Mouse (Mus musculus) midbrain, embryonic 12.5 days (tissue): ENCODE measurements around the gene Prss36. TPM values are rescaled to one million over a fixed set of nuclear protein-coding genes. Genes with fewer than 3 reads are reported as not detected.
A peak's percentile ranks its signal among the peaks of the same experiment; 100 is the strongest.

Source experiments
- ATAC-seq: fragments of 200-750 bp; cut with Nextera tagmentation; 2 replicates; pipeline ENCODE4 v1.8.0; 2017; ENCODE audit warnings: low read depth, moderate TSS enrichment, moderate library complexity; ENCODE audit not compliant: low FRiP score
- H3K27ac ChIP-seq: fragments of 300-500 bp; sonication (generic); replicated peaks from 2 replicates; pipeline ENCODE4 v1.5.1; 2016; ENCODE audit warnings: mild to moderate bottlenecking
- H3K27me3 ChIP-seq: fragments of 300-500 bp; sonication (generic); 2 replicates; pipeline ENCODE4 v1.6.1; 2016; ENCODE audit warnings: mild to moderate bottlenecking
- H3K36me3 ChIP-seq: fragments of 300-500 bp; sonication (generic); 2 replicates; pipeline ENCODE4 v1.6.1; 2016
- H3K4me1 ChIP-seq: fragments of 300-500 bp; sonication (generic); 2 replicates; pipeline ENCODE4 v1.6.1; 2016
- H3K4me2 ChIP-seq: fragments of 300-500 bp; sonication (generic); replicated peaks from 2 replicates; pipeline ENCODE4 v1.6.1; 2016; ENCODE audit warnings: mild to moderate bottlenecking, moderate library complexity
- H3K4me3 ChIP-seq: fragments of 300-500 bp; sonication (generic); 2 replicates; pipeline ENCODE4 v1.5.1; 2016; ENCODE audit warnings: mild to moderate bottlenecking
- H3K9ac ChIP-seq: fragments of 300-500 bp; sonication (generic); replicated peaks from 2 replicates; pipeline ENCODE4 v1.6.1; 2016; ENCODE audit warnings: mild to moderate bottlenecking, moderate library complexity
- H3K9me3 ChIP-seq: fragments of 300-500 bp; sonication (generic); 2 replicates; pipeline ENCODE4 v1.6.1; 2016; ENCODE audit warnings: mild to moderate bottlenecking
- WGBS: fragments of 180-500 bp; shearing (Covaris S2); methylation state at CpG from one replicate; pipeline ENCODE4 v1.1.7; 2016; 5-methylcytosine and 5-hydroxymethylcytosine counted together
- polyA plus RNA-seq: library from polyadenylated mRNA; unstranded; fragments of >200 nt; fragmentation: Nextera tagmentation; extraction: Ambion mirVana; gene quantifications from 2 replicates; pipeline ENCODE4 v1.2.1, GENCODE M21; 2016

Gene Prss36
- polyA plus RNA-seq: 9.3 and 10.4 TPM in 2 replicates

DNA sequence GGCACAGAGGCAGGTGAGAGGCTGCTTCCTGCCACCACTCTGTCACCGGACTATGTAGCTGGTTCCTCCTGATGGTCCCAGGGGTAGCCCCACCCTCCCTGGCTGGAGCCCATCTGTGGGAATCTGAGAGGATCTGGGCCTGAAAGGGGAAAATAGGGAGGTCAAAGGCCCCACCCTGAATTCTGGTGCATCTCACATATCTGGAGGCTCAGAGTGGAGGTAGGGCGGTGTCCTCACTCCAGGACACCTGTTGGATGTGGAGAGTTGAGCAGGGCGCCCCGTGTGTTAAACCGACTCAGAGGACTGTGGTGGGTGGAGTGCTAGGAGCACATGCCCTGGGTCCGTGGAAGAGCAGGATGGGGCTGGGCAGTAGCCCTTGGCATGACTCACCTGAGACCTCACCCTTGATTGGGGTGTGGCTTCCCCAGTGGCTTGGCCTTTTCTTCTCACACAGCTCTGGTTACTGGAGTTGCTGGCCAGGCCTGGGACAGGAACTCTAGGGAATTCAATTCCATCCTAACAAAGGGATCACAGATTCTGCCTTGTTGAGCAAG, at the start of gene Prss36:
Prss36 (minus strand) TSS at position 256 of the 554 bp plus-strand sequence.
- Histone ChIP-seq H3K4me1 (no peaks in the 10 kb centered on the region), H3K27me3 (peaks cover 36% of the 10 kb centered on the region), H3K36me3 (no peaks in the 10 kb centered on the region), H3K4me3 (no peak within 1 kb of the TSS), H3K9ac (no peak within 1 kb of the TSS), H3K9me3 (no peaks in the 10 kb centered on the region), H3K4me2 (no peak within 1 kb of the TSS), H3K27ac (no peak within 1 kb of the TSS)
- 84% methylated on average over 6 of the region's 6 CpGs for WGBS
- ATAC-seq: no peak

DNA sequence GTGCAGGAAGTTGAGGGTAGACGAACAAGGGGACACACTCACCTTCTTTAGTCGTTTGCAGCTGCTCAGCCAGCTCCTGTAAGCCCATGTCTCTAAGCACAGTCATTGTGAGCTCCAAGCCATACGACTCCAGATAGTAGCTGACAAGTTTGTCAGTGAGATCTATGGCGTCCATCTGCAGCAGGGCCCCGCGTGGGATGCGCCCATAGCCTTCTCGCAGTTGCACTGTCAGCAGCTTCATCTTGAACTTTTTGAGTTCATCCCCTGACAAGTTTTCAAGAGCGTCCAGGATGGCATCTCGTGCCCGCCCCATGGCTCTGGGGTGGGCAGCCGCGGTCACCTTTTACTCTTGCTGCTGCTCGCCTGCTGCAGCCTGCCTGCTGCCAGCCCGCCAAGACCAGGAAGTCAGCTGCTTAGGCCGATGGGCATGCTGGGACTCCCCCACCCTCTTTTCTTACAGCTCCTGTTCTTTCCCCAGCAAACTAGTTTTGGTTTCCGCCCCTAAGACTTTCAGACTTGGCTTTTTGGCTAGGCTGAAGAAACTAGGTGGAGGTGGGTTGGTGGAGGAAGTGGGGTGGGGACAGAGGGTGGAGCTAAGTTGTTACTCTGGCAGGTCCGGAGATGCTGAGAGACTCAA, 46.9 kb upstream of the Prss36 start, which contains the start of gene Pycard:
Pycard (minus strand) TSS at position 527 of the 637 bp plus-strand sequence.
- H3K4me2 ChIP-seq: peak within 1 kb of the TSS; percentile 26; the same call in 1 of the 2 replicates
- no peak within 1 kb of the TSS for H3K4me3 ChIP-seq
- no peaks in the 10 kb centered on the region for H3K27me3 ChIP-seq
- ATAC-seq: no peak
- 0 out of 2 replicates have a peak within 1 kb of the TSS, but pooled peaks have one; percentile 25 for H3K27ac ChIP-seq
- H3K9me3 ChIP-seq: no peaks in the 10 kb centered on the region
- H3K9ac ChIP-seq: no peak within 1 kb of the TSS
- 18% methylated on average over 18 of the region's 18 CpGs for WGBS
- 0 out of 2 replicates have a peak, but pooled peaks cover 7% of the 10 kb centered on the region for H3K4me1 ChIP-seq
- peaks cover 23% of the 10 kb centered on the region for H3K36me3 ChIP-seq

DNA sequence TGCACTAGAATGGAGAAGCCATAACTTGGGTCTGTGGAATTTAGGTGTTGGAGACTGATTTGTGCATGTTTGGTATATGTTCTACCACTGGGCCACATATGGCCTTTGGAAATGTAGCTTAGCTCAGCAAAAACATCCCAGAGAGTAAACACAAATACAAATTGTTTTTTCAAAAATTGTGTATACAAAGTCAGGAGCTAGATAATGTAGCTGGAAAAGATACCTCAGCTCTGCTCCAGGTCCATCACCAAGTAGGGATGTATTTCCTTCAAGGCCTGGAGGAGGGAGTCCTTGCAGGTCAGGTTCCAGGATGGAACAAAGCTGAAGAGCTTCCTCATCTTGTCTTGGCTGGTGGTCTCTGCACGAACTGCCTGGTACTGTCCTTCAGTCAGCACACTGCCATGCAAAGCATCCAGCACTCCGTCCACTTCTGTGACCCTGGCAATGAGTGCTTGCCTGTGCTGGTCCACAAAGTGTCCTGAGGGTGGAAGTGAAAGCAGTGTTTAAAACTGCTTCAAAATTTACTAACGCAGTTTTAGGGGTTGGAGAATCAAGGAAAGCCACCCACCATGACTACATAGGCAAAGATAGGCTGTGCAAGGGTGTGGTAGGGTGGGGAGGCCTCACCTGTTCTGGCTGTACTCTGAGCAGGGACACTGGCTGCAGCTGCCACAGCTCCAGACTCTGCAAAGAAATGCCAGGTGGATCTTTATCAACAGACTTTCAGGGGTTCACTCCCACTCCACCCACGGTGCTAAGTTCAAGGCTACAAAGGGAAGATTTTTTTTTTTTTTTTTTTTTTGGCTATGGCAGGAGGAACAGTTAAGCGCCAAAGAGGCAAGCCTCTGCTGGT, 46.2 kb upstream of the Prss36 start:
- Histone ChIP-seq H3K27ac (no peak overlapping the region), H3K4me1 (0 out of 2 replicates have a peak, but pooled peaks cover 7% of the 10 kb centered on the region), H3K4me2 (no peak overlapping the region), H3K36me3 (peaks cover 30% of the 10 kb centered on the region), H3K9me3 (no peaks in the 10 kb centered on the region), H3K9ac (no peak overlapping the region), H3K4me3 (no peak overlapping the region), H3K27me3 (no peaks in the 10 kb centered on the region)
- 0 out of 2 replicates have a peak, but pooled peaks have one; percentile 9 for ATAC-seq
- 48% methylated on average over 5 of the region's 5 CpGs for WGBS

DNA sequence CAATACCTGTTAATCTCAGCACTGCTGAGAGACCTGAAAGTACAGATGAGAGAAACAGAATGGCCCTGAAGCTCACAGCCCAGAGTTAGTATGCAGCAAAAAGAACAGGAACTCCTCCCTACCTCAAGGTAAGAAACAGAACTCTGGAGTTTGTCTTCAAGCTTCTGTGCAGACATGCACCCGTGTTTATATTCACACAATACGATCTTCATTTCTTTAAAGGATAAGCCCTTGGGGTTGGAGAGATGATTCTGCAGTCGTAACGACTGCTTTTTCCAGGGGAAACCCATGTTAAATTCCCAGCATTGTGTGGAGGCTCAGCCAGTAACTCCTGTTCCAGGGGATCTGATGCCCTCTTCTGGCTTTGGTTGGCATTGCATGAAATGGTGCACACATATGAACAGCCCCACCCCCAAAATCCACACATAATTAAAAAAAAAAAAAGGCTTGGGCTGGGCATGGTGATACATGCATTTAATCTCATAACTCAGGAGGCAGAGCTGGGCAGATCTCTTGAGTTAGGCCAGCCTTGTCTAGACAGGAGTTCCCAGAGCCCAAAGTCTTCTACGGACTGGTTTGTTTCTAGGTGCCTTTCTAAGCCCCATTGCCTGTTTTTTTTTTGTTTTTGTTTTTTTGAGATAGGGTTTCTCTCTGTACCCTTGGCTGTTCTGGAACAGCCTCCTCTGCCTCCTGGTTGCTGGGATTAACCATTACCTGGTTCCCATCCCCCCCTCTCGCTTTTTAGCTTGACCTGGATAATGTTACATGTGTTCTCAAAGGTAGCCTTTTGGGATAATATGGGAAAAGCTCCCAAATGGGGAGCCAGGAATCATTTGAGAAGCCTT, 45.3 kb upstream of the Prss36 start:
- WGBS: 53% methylated on average over 6 of the region's 6 CpGs
- Histone ChIP-seq H3K9me3 (no peaks in the 10 kb centered on the region), H3K27ac (peak overlapping the region; percentile 35; the same call in 1 of the 2 replicates), H3K4me2 (no peak overlapping the region), H3K9ac (no peak overlapping the region), H3K4me3 (no peak overlapping the region), H3K4me1 (0 out of 2 replicates have a peak, but pooled peaks cover 7% of the 10 kb centered on the region), H3K36me3 (peaks cover 39% of the 10 kb centered on the region), H3K27me3 (no peaks in the 10 kb centered on the region)
- ATAC-seq: 0 out of 2 replicates have a peak, but pooled peaks have one; percentile 60

DNA sequence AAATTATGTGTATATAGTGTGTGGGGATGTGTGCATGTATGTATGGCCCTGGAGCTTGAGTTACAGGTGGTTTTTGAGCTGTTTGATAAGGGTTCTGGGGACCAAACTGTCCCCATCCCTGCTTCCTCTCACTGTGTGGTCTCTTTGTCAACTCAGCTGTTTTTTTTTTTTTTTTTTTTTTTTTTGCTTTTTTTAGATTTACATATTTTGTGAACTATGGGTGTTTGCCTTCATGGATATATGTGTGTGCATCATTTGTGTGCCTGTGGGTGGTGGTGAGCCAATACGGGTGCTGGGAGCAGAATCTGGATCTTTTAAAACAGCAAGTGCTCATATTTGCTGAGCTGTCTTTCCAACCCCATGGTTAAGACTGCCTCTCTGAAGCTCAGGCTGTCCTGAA, 42.4 kb upstream of the Prss36 start:
- Histone ChIP-seq H3K27me3 (no peaks in the 10 kb centered on the region), H3K4me2 (no peak overlapping the region), H3K4me1 (0 out of 2 replicates have a peak, but pooled peaks cover 7% of the 10 kb centered on the region), H3K4me3 (no peak overlapping the region), H3K9ac (no peak overlapping the region), H3K36me3 (peaks cover 65% of the 10 kb centered on the region), H3K9me3 (no peaks in the 10 kb centered on the region), H3K27ac (no peak overlapping the region)
- WGBS: 94% methylated on average over 1 of the region's 1 CpGs
- ATAC-seq: no peak

DNA sequence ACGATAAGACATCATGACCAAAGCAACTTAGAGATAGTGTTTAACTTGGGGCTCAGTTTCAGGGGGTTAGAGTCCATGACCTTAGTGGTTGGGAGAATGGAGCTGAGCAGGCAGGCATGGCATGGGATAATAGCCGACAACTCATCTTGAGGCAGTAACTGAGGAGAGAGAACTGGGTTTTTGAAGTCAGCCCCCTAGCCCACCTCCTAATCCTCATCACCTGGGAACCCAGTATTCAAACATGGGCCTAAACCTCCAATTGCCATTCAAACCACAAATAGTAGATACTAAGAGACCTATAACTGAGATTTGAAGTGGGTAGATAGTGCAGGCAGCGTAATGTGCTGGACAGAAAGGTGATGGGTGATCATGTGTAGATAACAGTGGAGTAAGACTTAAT, 34.1 kb upstream of the Prss36 start:
- peaks cover 96% of the 10 kb centered on the region for H3K36me3 ChIP-seq
- ATAC-seq: no peak
- WGBS: 92% methylated on average over 3 of the region's 3 CpGs

DNA sequence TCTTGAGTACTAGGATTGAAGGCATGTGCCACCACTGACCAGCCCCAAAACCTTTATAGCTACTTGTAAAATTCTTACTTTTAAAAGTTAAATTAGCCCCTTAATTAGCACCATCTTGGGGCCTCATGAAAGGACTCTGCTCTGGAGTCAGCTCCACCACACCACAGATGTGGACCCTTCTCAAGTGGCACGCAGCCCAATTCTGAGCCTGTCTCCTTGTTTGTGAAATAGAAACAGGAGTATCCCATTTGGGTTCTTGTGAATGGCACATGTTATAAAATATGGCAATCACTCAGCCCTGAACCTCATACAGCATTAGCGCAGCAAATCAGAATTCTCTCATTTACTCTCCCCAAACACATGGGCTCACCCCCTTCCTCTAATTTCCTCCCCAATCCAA, 32.3 kb upstream of the Prss36 start:
- H3K9ac ChIP-seq: no peak overlapping the region
- H3K36me3 ChIP-seq: peaks cover 98% of the 10 kb centered on the region
- 98% methylated on average over 2 of the region's 2 CpGs for WGBS

More for the DNA sequence above, 34.1 kb upstream of the Prss36 start:
- Histone ChIP-seq H3K9ac (no peak overlapping the region), H3K27me3 (no peaks in the 10 kb centered on the region), H3K9me3 (no peaks in the 10 kb centered on the region), H3K4me3 (no peak overlapping the region), H3K4me1 (no peaks in the 10 kb centered on the region), H3K27ac (no peak overlapping the region), H3K4me2 (no peak overlapping the region)

DNA sequence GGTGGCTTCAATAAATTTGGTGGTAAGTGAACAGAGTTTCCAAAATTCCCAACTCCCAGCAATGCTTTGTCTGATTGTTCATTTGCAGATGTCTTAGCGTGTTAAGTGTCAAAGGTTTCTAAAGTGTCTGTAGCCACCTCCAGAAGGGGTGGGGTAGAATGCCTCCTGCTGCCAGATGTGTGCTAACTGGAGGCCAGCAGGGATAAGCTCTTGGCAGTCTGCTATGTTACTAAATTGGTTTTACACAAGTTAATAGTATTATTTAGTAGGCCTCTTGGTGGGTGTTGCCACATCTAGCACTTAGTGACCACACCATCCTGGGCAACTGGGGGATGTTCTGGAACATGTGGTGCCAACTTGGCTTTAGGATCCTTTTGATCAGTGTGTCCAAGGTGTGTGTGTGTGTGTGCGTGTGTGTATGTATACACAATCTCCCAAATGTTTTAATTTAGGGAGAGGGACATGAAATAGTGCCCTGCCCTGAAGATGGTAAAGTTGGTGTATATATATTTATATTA, 27.9 kb upstream of the Prss36 start:
- Histone ChIP-seq H3K4me2 (no peak overlapping the region), H3K36me3 (peaks cover 98% of the 10 kb centered on the region)
- WGBS: 91% methylated on average over 2 of the region's 2 CpGs

More for the DNA sequence above, 32.3 kb upstream of the Prss36 start:
- Histone ChIP-seq H3K4me3 (no peak overlapping the region), H3K9me3 (no peaks in the 10 kb centered on the region), H3K27me3 (no peaks in the 10 kb centered on the region), H3K4me2 (no peak overlapping the region), H3K4me1 (no peaks in the 10 kb centered on the region), H3K27ac (no peak overlapping the region)
- ATAC-seq: no peak

DNA sequence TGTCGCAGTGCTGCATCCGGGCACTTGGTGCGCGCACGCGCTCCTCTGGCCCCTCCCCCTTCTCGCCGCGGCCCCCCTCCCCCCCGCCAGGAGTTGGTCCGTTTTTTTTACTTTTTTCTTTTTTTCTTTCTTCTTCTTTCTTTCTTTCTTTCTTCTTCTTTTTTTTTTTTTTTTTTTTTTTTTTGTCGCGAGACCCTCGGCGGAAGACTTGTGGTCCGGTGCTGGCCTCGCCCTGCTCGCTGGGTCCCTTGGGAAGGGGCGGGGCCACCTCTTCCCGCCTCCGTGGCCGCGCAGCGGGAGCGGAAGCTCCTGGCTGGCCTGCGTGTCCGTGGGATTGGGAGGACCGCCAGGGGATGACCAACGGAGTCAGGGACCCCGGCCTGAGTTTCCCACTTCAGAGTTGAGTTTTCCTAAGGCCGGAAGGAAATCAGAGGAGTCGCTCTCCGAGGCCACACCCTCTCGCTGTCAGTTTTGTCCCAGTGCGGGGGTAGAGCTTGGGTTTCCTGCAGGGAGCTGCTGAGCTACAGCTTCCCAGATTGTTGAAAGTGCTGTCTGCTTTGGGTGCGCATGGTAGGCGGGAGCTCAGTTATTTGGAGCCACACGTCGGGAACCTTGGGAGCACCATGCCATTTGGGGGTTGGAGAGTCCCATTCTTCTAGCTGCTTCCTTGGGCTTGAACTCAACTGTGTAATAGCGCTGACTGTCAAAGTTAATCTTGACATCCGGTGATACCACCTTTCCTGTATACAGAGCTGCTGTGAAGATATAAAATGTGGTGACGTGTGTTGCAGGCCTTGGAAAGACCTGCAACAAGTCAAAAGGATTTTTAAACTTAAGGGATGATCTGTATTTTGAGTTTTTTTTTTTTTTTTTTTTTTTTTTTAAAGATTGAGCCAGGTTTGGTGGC, 21.6 kb upstream of the Prss36 start:
- ATAC-seq: peak; percentile 48
- Histone ChIP-seq H3K4me3 (peak overlapping the region; percentile 89), H3K27me3 (no peaks in the 10 kb centered on the region), H3K4me1 (peaks cover 23% of the 10 kb centered on the region), H3K27ac (peak overlapping the region; percentile 95), H3K36me3 (peaks cover 38% of the 10 kb centered on the region), H3K9me3 (no peaks in the 10 kb centered on the region), H3K9ac (peak overlapping the region; percentile 98), H3K4me2 (peak overlapping the region; percentile 91)
- under 1% methylated on average over 36 of the region's 42 CpGs for WGBS

More for the DNA sequence above, 27.9 kb upstream of the Prss36 start:
- no peak for ATAC-seq
- Histone ChIP-seq H3K9me3 (no peaks in the 10 kb centered on the region), H3K9ac (no peak overlapping the region), H3K27me3 (no peaks in the 10 kb centered on the region), H3K4me3 (no peak overlapping the region), H3K4me1 (peaks cover 9% of the 10 kb centered on the region), H3K27ac (no peak overlapping the region)
